Mouse (Mus musculus) naive thymus-derived CD4-positive, alpha-beta T cell, adult 2 months (primary cell): Measurements from ENCODE around the gene 4930512M02Rik.
A peak's percentile ranks its signal among the peaks of the same experiment; 100 is the strongest.

Source experiments
- DNase-seq: peaks from one replicate; pipeline ENCODE4 v3.0.0-alpha.2; 2011; ENCODE audit warnings: low read depth

4930512M02Rik gene

DNA sequence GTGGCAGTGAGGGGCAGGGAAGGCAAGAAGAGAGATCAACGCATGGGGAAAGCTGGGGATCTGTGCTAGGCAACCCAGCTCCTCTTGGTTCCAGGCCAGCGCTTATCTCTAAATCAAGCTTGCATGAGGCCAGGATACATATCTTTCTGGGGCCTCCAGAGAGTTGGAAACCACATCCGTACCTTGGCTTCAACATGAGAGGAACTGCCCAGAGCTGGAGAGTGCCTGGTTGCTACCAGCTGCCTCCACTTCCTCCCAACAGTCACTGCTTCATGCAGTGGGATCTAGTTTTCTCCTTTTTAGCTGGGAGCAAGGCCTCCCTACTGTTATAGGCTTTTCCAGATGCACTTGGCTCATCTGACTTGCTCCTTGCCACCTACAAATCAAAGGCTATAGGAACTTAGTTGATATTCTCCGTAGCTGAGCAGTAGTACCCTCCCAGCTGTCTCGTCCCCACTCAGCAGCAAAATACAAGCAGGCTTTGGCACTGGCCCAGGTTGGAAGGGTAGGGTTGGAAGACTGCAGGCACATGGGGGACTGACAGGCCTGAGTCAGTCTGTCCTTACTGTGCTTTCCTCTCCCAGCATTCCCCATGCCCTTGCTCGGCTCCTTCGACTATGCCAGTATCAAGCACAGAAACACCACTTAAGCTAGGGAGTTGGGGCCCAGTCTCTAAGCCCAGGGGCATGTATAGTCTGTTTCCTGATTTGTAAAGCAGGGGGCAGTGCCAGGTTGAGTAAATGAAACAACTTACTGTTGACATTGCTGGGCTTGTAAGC is 63.2 kb downstream of the 4930512M02Rik start:
- peak; percentile 86 for DNase-seq

DNA sequence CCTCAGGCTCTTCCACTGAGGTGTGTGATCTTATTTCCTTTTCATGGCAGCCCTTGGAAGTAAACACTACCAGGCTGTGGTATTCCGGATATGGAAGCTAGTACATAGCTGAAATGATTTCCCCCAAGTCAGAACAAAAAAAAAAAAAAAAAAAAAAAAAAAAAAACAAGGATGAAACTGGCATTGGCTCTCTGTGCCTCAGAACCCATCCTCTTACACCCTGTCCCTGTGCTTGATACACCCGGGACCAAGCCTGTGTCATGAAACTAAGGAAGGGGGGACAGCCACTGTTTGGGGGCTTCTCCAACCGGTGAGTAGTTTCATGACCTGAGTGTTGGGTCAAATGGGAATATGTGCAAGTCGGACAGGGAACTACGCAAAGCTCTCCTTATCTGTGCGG is 66.5 kb downstream of the 4930512M02Rik start:
- no peak for DNase-seq

DNA sequence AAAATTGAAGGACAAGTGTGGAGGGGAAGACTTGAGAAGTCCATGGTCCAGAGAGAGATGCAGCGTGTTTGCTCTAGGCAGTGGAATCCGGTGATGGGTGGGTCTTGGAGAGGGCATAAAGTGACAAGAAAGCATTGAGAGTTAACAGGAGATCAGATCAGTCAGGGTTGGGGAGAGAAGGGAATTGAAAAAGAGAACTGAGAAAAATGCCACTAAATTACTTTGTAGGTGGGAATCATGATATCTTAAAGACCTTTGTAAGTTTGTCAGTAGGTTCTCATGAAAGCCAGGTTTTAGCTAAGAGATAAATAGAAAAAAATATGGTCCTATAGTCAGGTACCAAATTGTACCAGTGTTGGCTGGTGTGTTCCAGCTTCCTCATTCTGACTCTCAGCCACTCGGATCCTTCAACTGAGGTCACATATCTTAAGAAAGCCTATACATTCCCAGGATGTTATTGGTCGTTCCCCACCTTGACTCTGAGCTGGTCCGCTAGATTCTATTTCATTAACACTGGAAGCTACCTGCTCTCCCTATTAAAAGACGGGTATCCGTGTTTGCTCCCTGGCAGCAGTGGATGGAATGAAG is 68.4 kb downstream of the 4930512M02Rik start:
- DNase-seq: peak; percentile 35

DNA sequence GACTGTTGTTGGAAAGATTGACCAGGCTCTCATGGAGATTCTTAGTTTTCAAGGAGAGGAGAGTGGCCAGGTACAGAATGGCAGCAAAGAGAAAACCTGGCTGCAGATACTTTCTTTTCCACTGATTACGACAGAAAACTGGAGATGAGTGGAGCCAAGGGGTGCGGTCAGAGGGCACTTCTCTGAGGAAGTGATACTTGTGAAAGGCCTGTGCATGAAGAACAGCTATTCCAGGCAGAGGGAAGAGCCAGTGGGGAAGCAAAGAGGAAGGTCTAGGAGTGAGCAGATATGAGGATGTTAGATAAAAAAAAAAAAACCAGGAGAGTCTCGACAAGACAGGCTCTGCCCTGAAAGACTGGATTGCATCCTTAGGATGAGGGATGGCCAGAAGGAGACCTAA is 69.0 kb downstream of the 4930512M02Rik start:
- no peak for DNase-seq

DNA sequence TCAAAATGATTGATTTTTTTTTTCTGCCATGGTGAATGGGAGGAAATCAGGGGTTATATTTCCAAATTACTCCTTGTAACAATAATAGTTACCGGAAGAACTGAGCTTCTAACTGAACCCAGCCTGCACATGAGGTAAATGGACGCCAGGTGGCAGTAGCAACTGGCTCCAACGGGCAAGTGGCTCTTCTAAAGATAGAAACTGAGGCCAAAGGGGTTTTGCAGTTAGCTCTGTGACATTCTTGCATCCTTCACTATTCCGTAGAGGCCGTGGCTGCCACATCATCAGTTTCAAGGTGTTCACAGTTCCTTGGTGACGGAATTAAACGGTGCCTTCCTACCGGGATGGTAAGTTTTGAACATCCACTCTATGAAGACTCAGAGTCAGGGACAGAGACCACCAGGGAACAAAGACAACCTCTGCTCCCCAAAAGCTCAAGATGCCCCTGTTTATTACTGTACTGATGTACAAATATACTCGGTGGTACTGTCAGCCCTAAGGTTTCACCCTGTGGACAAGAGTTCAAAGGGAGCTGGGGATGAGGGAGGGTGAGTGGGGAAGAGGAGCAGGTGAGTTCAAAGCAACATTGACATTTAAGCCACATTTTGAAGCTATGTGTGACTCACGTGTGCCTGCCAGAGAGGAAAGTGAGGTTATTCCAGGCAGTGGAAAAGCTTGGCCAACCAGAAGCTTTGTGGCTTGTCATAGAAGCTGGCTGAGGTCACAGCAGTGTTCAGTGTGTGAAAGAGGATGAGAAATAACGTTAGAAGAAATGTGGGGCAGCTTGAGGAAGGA is 70.3 kb downstream of the 4930512M02Rik start:
- DNase-seq: peak; percentile 93

DNA sequence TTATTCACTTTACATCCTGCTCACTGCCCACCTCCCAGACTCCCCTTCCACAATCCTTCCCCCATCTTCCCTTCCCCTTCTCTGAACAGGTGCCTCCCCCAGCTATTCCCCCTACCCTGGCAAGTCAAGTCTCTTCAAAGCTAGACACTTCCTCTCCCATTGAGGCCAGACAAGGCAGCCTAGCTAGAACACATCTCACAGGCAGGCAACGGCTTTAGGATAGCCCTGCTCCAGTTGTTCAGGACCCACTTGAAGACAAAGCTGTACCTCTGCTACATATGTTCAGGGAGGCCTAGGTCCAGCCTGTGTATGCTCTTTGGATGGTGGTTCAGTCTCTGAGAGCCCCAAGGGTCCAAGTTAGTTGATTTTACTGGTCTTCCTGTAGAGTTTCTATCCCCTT is 71.4 kb downstream of the 4930512M02Rik start:
- peak; percentile 60 for DNase-seq

DNA sequence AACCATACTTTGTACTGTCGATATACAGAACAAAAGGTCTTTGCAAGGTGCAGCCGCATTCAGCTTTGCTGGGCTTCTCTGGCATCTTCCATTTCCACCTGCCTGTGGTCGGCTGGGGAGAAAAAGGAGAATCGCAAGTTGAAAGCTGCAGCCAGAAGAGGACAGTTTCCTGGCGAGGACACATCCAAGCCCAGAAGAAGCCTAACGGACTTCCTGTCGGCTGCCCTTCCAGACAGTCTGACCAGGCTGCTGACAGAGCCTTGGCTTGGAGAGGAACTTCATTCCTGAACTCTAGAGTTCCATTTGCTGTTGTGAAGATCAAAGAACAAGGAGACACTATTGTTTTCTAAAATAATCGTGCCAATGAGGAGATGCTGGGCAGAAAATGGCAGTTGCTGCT is 72.1 kb downstream of the 4930512M02Rik start:
- DNase-seq: peak; percentile 59

DNA sequence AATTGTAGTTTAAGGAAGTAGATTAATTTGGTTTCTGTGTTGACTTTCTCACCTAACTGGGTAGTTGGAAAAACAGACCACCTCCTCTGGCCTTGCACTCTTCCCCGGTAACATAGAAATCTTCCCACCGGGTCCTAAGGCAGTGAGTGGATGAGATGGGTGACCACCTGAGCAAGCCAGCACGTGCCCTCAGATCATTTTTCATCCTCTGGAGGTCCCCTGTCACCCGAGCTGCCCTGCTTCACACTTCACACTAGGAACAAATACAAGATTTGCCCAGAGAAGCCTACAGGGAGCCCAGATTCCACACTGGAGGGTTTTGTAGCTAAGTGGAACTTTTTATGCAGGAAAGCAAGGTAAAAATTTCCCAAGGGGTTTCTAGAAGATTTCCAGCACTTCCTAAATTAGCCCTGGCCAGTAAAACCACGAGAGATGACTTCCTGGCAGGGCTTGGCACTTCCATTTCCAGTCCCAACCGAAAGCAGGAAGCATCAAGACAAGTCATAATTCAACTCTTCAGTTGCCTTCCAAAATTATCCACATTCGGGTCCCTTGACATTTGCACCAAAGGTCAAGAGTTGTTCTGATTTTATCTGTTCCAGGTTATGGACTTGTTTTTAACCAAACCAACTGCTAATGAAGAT is 79.9 kb downstream of the 4930512M02Rik start:
- no peak for DNase-seq

DNA sequence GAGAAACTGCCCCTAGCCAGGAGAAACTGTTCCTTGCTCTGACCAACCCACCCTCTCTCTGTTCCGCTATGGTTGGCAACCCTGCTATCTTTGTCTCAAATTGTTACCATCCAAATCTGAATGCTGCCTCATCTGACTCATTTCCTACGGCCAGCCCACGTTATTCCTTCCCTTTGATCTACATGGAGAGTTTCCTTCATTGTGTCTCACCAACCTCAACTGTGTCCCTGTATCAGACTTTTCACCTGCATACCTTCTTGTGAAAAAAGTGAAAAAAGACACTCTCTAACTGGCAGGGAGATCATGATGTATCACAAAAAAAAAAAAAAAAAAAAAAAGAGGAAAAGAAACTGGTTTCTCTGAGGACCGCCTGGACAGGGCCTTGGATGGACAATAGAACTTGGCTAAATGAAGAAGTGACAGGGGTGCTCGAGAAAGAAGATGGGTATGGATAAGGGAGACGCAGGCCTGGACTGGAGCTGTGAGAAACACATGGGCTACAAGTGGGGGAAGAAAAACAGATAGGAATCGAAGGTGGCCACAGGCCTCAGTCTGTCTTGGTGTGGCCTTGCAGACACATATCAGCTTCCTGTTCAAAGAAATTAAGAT is 80.6 kb downstream of the 4930512M02Rik start:
- peak; percentile 42 for DNase-seq

DNA sequence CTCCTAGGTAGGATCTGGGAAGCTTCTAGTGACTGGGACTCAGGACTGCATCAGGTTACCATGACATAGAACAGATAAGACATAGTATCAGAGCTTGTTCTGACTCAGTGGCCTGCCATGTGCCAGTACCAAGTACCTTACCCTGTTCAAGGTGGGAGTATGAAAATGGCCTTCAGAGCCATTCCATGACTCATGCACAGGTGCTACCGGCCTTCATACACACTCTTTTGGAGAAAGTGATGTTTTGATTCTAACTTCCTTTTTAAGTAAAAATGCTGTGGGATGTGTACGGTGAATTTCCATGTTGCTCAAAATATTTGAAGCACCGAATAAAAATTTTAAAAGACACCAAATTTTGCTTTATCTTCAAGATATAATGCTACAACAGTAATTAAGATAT is 81.7 kb downstream of the 4930512M02Rik start:
- DNase-seq: no peak
